Mouse (Mus musculus) C2C12 (cell line): ENCODE measurements around the gene Arhgef40.

Experiments used
- CTCF ChIP-seq: IDR thresholded peaks from one replicate; pipeline ENCODE4 v1.5.1; 2011; ENCODE audit not compliant: control insufficient read depth, insufficient read depth, insufficient read length
- MAX ChIP-seq: IDR thresholded peaks from one replicate; pipeline ENCODE4 v1.6.1; 2011; ENCODE audit warnings: mild to moderate bottlenecking, control low read depth
- MYOG ChIP-seq: IDR thresholded peaks from one replicate; pipeline ENCODE4 v1.6.1; 2011; ENCODE audit not compliant: control insufficient read depth, insufficient read length; ENCODE audit errors: extremely low read depth
- USF1 ChIP-seq: IDR thresholded peaks from one replicate; pipeline ENCODE4 v1.6.1; 2011; ENCODE audit warnings: low read depth, mild to moderate bottlenecking, control low read depth, moderate library complexity

DNA sequence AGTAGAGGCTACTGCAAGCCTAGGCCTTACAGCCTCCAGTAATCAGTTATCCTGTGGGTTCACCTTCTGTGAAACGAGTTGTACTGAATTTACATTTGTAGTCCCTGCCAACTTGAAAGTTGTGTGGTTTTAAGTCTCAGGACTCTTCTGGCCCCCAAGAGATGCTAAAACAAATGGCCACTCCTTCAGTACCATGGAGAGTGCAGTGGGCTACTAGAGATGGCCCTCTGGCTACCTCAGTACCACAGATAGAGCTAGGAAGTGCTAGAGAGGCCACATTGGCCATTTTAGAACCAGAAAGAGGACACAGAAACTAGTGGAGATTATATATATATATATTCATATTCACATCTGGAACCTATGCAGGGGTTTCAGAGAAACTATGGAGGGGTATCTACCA lies 27.2 kb downstream of the Arhgef40 start:
- TF ChIP-seq CTCF: no peak
- TF ChIP-seq USF1: no peak
- no peak for TF ChIP-seq MAX
- TF ChIP-seq MYOG: no peak
